Mouse (Mus musculus) embryonic facial prominence, embryonic 15.5 days (tissue): ENCODE measurements around the gene Ovol2. TPM values are rescaled to one million over a fixed set of nuclear protein-coding genes. Genes with fewer than 3 reads are reported as not detected.
"Not testable (repeated sequence)": the region's sequence is repeated elsewhere in the genome, so short reads cannot be mapped to it uniquely, and the experiment has no call there.

Source experiments
- ATAC-seq: fragments of 200-750 bp; cut with Nextera tagmentation; 2 replicates; pipeline ENCODE4 v1.8.0; 2017; ENCODE audit warnings: low read depth, moderate TSS enrichment; ENCODE audit not compliant: insufficient number of reproducible peaks, low FRiP score, low TSS enrichment
- H3K27ac ChIP-seq: fragments of 300-500 bp; sonication (generic); replicated peaks from 2 replicates; pipeline ENCODE4 v1.5.1; 2015; ENCODE audit warnings: mild to moderate bottlenecking, inconsistent platforms
- H3K27me3 ChIP-seq: fragments of 300-500 bp; sonication (generic); 2 replicates; pipeline ENCODE4 v1.6.1; 2015; ENCODE audit warnings: inconsistent platforms
- H3K36me3 ChIP-seq: fragments of 300-500 bp; sonication (generic); 2 replicates; pipeline ENCODE4 v1.6.1; 2015; ENCODE audit warnings: mild to moderate bottlenecking, inconsistent platforms
- H3K4me1 ChIP-seq: fragments of 300-500 bp; sonication (generic); 2 replicates; pipeline ENCODE4 v1.6.1; 2015; ENCODE audit warnings: inconsistent platforms
- H3K4me2 ChIP-seq: fragments of 300-500 bp; sonication (generic); replicated peaks from 2 replicates; pipeline ENCODE4 v1.6.1; 2015; ENCODE audit warnings: mild to moderate bottlenecking, inconsistent platforms
- H3K4me3 ChIP-seq: fragments of 300-500 bp; sonication (generic); replicated peaks from 2 replicates; pipeline ENCODE4 v1.5.1; 2015; ENCODE audit warnings: mild to moderate bottlenecking, inconsistent platforms
- H3K9ac ChIP-seq: fragments of 300-500 bp; sonication (generic); 2 replicates; pipeline ENCODE4 v1.6.1; 2015; ENCODE audit warnings: inconsistent platforms
- H3K9me3 ChIP-seq: fragments of 300-500 bp; sonication (generic); replicated peaks from 2 replicates; pipeline ENCODE4 v1.6.1; 2016; ENCODE audit warnings: inconsistent platforms
- WGBS: fragments of 180-500 bp; shearing (Covaris S2); methylation state at CpG from one replicate; pipeline ENCODE4 v1.1.7; 2015; 5-methylcytosine and 5-hydroxymethylcytosine counted together
- polyA plus RNA-seq: library from polyadenylated mRNA; unstranded; fragments of >200 nt; fragmentation: Nextera tagmentation; extraction: Ambion mirVana; gene quantifications from 2 replicates; pipeline ENCODE4 v1.2.1, GENCODE M21; 2015

Ovol2 gene
- polyA plus RNA-seq, 1 experiment from 2014 or later, result 4.4 TPM

GRCm38 (mm10) chr2:144343158-144343557 lies 11.2 kb upstream of the Ovol2 start:
- Histone ChIP-seq H3K4me1 (no peaks in the 10 kb centered on the region), H3K27me3 (no peaks in the 10 kb centered on the region), H3K9me3 (no peaks in the 10 kb centered on the region), H3K4me2 (no peak overlapping the region), H3K27ac (no peak overlapping the region), H3K9ac (no peak overlapping the region), H3K36me3 (no peaks in the 10 kb centered on the region), H3K4me3 (no peak overlapping the region)
- ATAC-seq, result no peak
- 71% methylated on average over 4 of the region's 4 CpGs for WGBS

- H3K9ac ChIP-seq, H3K4me1 ChIP-seq, H3K27ac ChIP-seq, ATAC-seq, H3K36me3 ChIP-seq, H3K9me3 ChIP-seq, H3K4me2 ChIP-seq, H3K4me3 ChIP-seq: not testable (repeated sequence)
- 83% methylated on average over 6 of the region's 6 CpGs for WGBS
- H3K27me3 ChIP-seq, result peaks cover 19% of the 10 kb centered on the region
Measured at GRCm38 (mm10) chr2:144338149-144338548, 6.2 kb upstream of the Ovol2 start.

- Histone ChIP-seq H3K27ac (no peak overlapping the region), H3K27me3 (peaks cover 23% of the 10 kb centered on the region), H3K9ac (no peak overlapping the region), H3K4me3 (no peak overlapping the region), H3K9me3 (no peaks in the 10 kb centered on the region), H3K4me2 (no peak overlapping the region), H3K4me1 (peaks cover 7% of the 10 kb centered on the region), H3K36me3 (no peaks in the 10 kb centered on the region)
- no peak for ATAC-seq
- WGBS, result 69% methylated on average over 8 of the region's 8 CpGs
Measured at GRCm38 (mm10) chr2:144337701-144338100, 5.8 kb upstream of the Ovol2 start.

- H3K27ac ChIP-seq, result no peak overlapping the region
- no peaks in the 10 kb centered on the region for H3K36me3 ChIP-seq
- H3K9ac ChIP-seq, result no peak overlapping the region
- ATAC-seq, result no peak
- H3K9me3 ChIP-seq, result no peaks in the 10 kb centered on the region
- 46% methylated on average over 3 of the region's 3 CpGs for WGBS
- peaks cover 26% of the 10 kb centered on the region for H3K27me3 ChIP-seq
- H3K4me3 ChIP-seq, result no peak overlapping the region
- peaks cover 12% of the 10 kb centered on the region for H3K4me1 ChIP-seq
- no peak overlapping the region for H3K4me2 ChIP-seq
Measured at GRCm38 (mm10) chr2:144337230-144337629, 5.3 kb upstream of the Ovol2 start.

GRCm38 (mm10) chr2:144333138-144333842 lies 1.3 kb upstream of the Ovol2 start:
- Histone ChIP-seq H3K4me1 (peaks cover 37% of the 10 kb centered on the region), H3K9ac (no peak overlapping the region), H3K27me3 (peaks cover 58% of the 10 kb centered on the region), H3K27ac (no peak overlapping the region), H3K36me3 (no peaks in the 10 kb centered on the region), H3K4me3 (peak overlapping the region; percentile 58), H3K9me3 (no peaks in the 10 kb centered on the region), H3K4me2 (peak overlapping the region; percentile 99)
- ATAC-seq, result no peak
- WGBS, result 7% methylated on average over 28 of the region's 28 CpGs

GRCm38 (mm10) chr2:144332486-144332885 lies 540 bp upstream of the Ovol2 start:
- Histone ChIP-seq H3K27ac (no peak overlapping the region), H3K27me3 (peaks cover 62% of the 10 kb centered on the region), H3K9ac (no peak overlapping the region), H3K9me3 (no peaks in the 10 kb centered on the region), H3K4me1 (peaks cover 37% of the 10 kb centered on the region), H3K4me3 (peak overlapping the region; percentile 58), H3K4me2 (peak overlapping the region; percentile 99), H3K36me3 (no peaks in the 10 kb centered on the region)
- no peak for ATAC-seq
- WGBS, result 3% methylated on average over 9 of the region's 9 CpGs

- H3K27me3 ChIP-seq, result peaks cover 64% of the 10 kb centered on the region
- under 1% methylated on average over 43 of the region's 50 CpGs for WGBS
- ATAC-seq, result no peak
- H3K4me3 ChIP-seq, result peak overlapping the region; percentile 58
- H3K27ac ChIP-seq, result 0 out of 2 replicates have a peak overlapping the region, but pooled peaks have one; percentile 11
- no peaks in the 10 kb centered on the region for H3K9me3 ChIP-seq
- H3K4me2 ChIP-seq, result peak overlapping the region; percentile 99
- peak overlapping the region; percentile 35 for H3K9ac ChIP-seq
- H3K4me1 ChIP-seq, result peaks cover 37% of the 10 kb centered on the region
- no peaks in the 10 kb centered on the region for H3K36me3 ChIP-seq
Measured at GRCm38 (mm10) chr2:144330960-144331371, 980 bp downstream of the Ovol2 start.

- Histone ChIP-seq H3K27ac (no peak overlapping the region), H3K4me2 (peak overlapping the region; percentile 99), H3K27me3 (peaks cover 64% of the 10 kb centered on the region), H3K36me3 (no peaks in the 10 kb centered on the region), H3K9me3 (no peaks in the 10 kb centered on the region), H3K9ac (peak overlapping the region; percentile 35), H3K4me1 (peaks cover 37% of the 10 kb centered on the region), H3K4me3 (peak overlapping the region; percentile 58)
- ATAC-seq, result peak; percentile 24; the same call in 1 of the 2 replicates
- WGBS, result 1% methylated on average over 40 of the region's 41 CpGs
Measured at GRCm38 (mm10) chr2:144330352-144330959, 1.5 kb downstream of the Ovol2 start.

GRCm38 (mm10) chr2:144329937-144330336 lies 2.0 kb downstream of the Ovol2 start:
- H3K9me3 ChIP-seq, result no peaks in the 10 kb centered on the region
- 4% methylated on average over 10 of the region's 10 CpGs for WGBS
- H3K4me2 ChIP-seq, result peak overlapping the region; percentile 99; the same call in 1 of the 2 replicates
- H3K36me3 ChIP-seq, result no peaks in the 10 kb centered on the region
- no peak for ATAC-seq
- peaks cover 59% of the 10 kb centered on the region for H3K27me3 ChIP-seq
- H3K4me3 ChIP-seq, result peak overlapping the region; percentile 58
- H3K27ac ChIP-seq, result no peak overlapping the region
- no peak overlapping the region for H3K9ac ChIP-seq
- peaks cover 37% of the 10 kb centered on the region for H3K4me1 ChIP-seq

GRCm38 (mm10) chr2:144329451-144329850 lies 2.5 kb downstream of the Ovol2 start:
- H3K4me2 ChIP-seq, result peak overlapping the region; percentile 99; the same call in 1 of the 2 replicates
- no peak overlapping the region for H3K9ac ChIP-seq
- peaks cover 54% of the 10 kb centered on the region for H3K27me3 ChIP-seq
- no peak for ATAC-seq
- no peaks in the 10 kb centered on the region for H3K9me3 ChIP-seq
- H3K4me1 ChIP-seq, result peaks cover 37% of the 10 kb centered on the region
- no peak overlapping the region for H3K27ac ChIP-seq
- H3K4me3 ChIP-seq, result peak overlapping the region; percentile 58; the same call in 1 of the 2 replicates
- WGBS, result 3% methylated on average over 10 of the region's 10 CpGs
- no peaks in the 10 kb centered on the region for H3K36me3 ChIP-seq

- Histone ChIP-seq H3K27ac (no peak overlapping the region), H3K4me3 (no peak overlapping the region), H3K9me3 (no peaks in the 10 kb centered on the region), H3K27me3 (peaks cover 13% of the 10 kb centered on the region), H3K4me2 (no peak overlapping the region), H3K4me1 (no peaks in the 10 kb centered on the region), H3K36me3 (no peaks in the 10 kb centered on the region), H3K9ac (no peak overlapping the region)
- ATAC-seq, result no peak
- 56% methylated on average over 3 of the region's 3 CpGs for WGBS
Measured at GRCm38 (mm10) chr2:144324218-144324617, 7.7 kb downstream of the Ovol2 start.
